In genomic region chr3:89278643-89279042, GRCm38 (mm10) we compare ENCODE assay signal across 9 mouse cellular contexts. TPM values are rescaled to one million over a fixed set of nuclear protein-coding genes. Genes with fewer than 3 reads are reported as not detected.
DNase-seq lines count a peak whose midpoint lies in the region; ATAC-seq and TF ChIP-seq lines count a peak whose summit lies in the region.
"Had no signal": no experiment of that assay in that cellular context is flagged by ENCODE, and none has a peak within 500 bp of the region (broad histone marks: within the 10 kb centered on the region; RNA-seq: fewer than 3 reads in every experiment).

No protein-coding gene starts in this region.

- no peaks in the 10 kb centered on the region for H3K27me3 ChIP-seq in kidney, adult 2 months (replicated peaks; ENCODE audit: control insufficient read depth, insufficient read depth, low read length)
- peaks cover 30% of the 10 kb centered on the region for H3K27me3 ChIP-seq in forebrain, embryonic 11.5 days (ENCODE audit: control insufficient read depth, insufficient read depth, low read length)
- peaks cover 44% of the 10 kb centered on the region for H3K27me3 ChIP-seq in neural tube, embryonic 12.5 days (replicated peaks)

- no peak for TF ChIP-seq POLR2A in kidney, adult 2 months (IDR thresholded peaks at IDR 0.05; ENCODE audit: low read depth, low read length)

- H3K4me2 ChIP-seq in forebrain, embryonic 11.5 days (ENCODE audit: low read depth, low read length, severe bottlenecking): peak overlapping the region; percentile 90
- peak overlapping the region; percentile 90 for H3K4me2 ChIP-seq in neural tube, embryonic 12.5 days (replicated peaks)

- ATAC-seq in forebrain, embryonic 11.5 days (replicated peaks; ENCODE audit: low FRiP score): no peak
- ATAC-seq in neural tube, embryonic 12.5 days (ENCODE audit: low FRiP score, low read depth): no peak

- peak; percentile 25 for DNase-seq in kidney, adult 2 months
- DNase-seq in kidney, adult 9 months: no peak
- no peak for DNase-seq in forebrain, embryonic 11.5 days (ENCODE audit: low spot score)
- DNase-seq in kidney, postnatal 14 days: peak; percentile 20
- no peak for DNase-seq in right cerebral cortex, postnatal 14 days
- DNase-seq in embryo, embryonic 9.5 days (ENCODE audit: extremely low spot score): no peak
- no peak for DNase-seq in urinary bladder, adult 18-20 months (ENCODE audit: low spot score in 2 of 2)

- H3K4me3 ChIP-seq in kidney, adult 2 months (ENCODE audit: insufficient read depth, low read depth, low read length): peak overlapping the region; percentile 82
- H3K4me3 ChIP-seq in forebrain, embryonic 11.5 days (ENCODE audit: low read depth, low read length): peak overlapping the region; percentile 36
- peak overlapping the region; percentile 43 for H3K4me3 ChIP-seq in neural tube, embryonic 12.5 days

- peaks cover 3% of the 10 kb centered on the region; the same call in 1 of the 2 replicates for H3K36me3 ChIP-seq in kidney, adult 2 months (ENCODE audit: control insufficient read depth, insufficient read depth, low read length)
- H3K36me3 ChIP-seq in forebrain, embryonic 11.5 days (ENCODE audit: control insufficient read depth, insufficient read depth, low read length): no peaks in the 10 kb centered on the region
- no peaks in the 10 kb centered on the region for H3K36me3 ChIP-seq in neural tube, embryonic 12.5 days
- H3K36me3 ChIP-seq: G1E had no signal

- H3K9ac ChIP-seq in forebrain, embryonic 11.5 days (ENCODE audit: low read length): no peak overlapping the region; the same call in 1 of the 2 replicates
- peak overlapping the region; percentile 54; the same call in 1 of the 2 replicates for H3K9ac ChIP-seq in neural tube, embryonic 12.5 days

- TF ChIP-seq CTCF in kidney, adult 2 months (conservative IDR thresholded peaks at IDR 0.05; ENCODE audit: insufficient read depth, insufficient read length, low read depth, low read length): no peak

- H3K27ac ChIP-seq in kidney, adult 2 months (ENCODE audit: insufficient read depth, low read depth, low read length): peak overlapping the region; percentile 89
- H3K27ac ChIP-seq in forebrain, embryonic 11.5 days (ENCODE audit: low read depth, low read length): no peak overlapping the region
- H3K27ac ChIP-seq in neural tube, embryonic 12.5 days: no peak overlapping the region

- no peaks in the 10 kb centered on the region for H3K9me3 ChIP-seq in forebrain, embryonic 11.5 days (ENCODE audit: control insufficient read depth, low read length)
- no peaks in the 10 kb centered on the region for H3K9me3 ChIP-seq in neural tube, embryonic 12.5 days
- H3K9me3 ChIP-seq: G1E had no signal

- 12% methylated on average over 8 of the region's 8 CpGs for WGBS in kidney, adult 2 months
- WGBS in forebrain, embryonic 11.5 days: 20% methylated on average over 8 of the region's 8 CpGs
- 11% methylated on average over 8 of the region's 8 CpGs for WGBS in neural tube, embryonic 12.5 days

- peaks cover 18% of the 10 kb centered on the region; the same call in 1 of the 2 replicates for H3K4me1 ChIP-seq in kidney, adult 2 months (ENCODE audit: control insufficient read depth, insufficient read depth, low read length)
- H3K4me1 ChIP-seq in forebrain, embryonic 11.5 days (replicated peaks; ENCODE audit: control insufficient read depth, insufficient read depth, low read length): peaks cover 17% of the 10 kb centered on the region
- H3K4me1 ChIP-seq in neural tube, embryonic 12.5 days: peaks cover 48% of the 10 kb centered on the region

RNA-seq across cellular contexts. Expression of gene Efna1, which starts 2.3 kb away (rescaled TPM):
- polyA plus RNA-seq in kidney, adult 2 months (2012; rRNA removed): 54.1 and 59.2 TPM in 2 replicates
- polyA plus RNA-seq in forebrain, embryonic 11.5 days (2014; fragmentation: Nextera tagmentation; extraction: Ambion mirVana): 10.8 and 11.4 TPM in 2 replicates
- 14.4 and 15.9 TPM in 2 replicates for polyA plus RNA-seq in neural tube, embryonic 12.5 days (2016; fragmentation: Nextera tagmentation; extraction: Ambion mirVana)
- polyA plus RNA-seq: G1E had no signal

RNA-seq across cellular contexts. Expression of gene Slc50a1, which starts 8.3 kb away (rescaled TPM):
- 109 and 110 TPM in 2 replicates for polyA plus RNA-seq in kidney, adult 2 months (2012; rRNA removed)
- 28.4 and 31.8 TPM in 2 replicates for polyA plus RNA-seq in forebrain, embryonic 11.5 days (2014; fragmentation: Nextera tagmentation; extraction: Ambion mirVana)
- 39.0 and 40.2 TPM in 2 replicates for polyA plus RNA-seq in neural tube, embryonic 12.5 days (2016; fragmentation: Nextera tagmentation; extraction: Ambion mirVana)
- polyA plus RNA-seq: G1E had no signal

RNA-seq across cellular contexts. Expression of gene Dpm3, which starts 19.5 kb away (rescaled TPM):
- 431 and 562 TPM in 2 replicates for polyA plus RNA-seq in kidney, adult 2 months (2012; rRNA removed)
- 79.0 and 83.9 TPM in 2 replicates for polyA plus RNA-seq in forebrain, embryonic 11.5 days (2014; fragmentation: Nextera tagmentation; extraction: Ambion mirVana)
- polyA plus RNA-seq in neural tube, embryonic 12.5 days (2016; fragmentation: Nextera tagmentation; extraction: Ambion mirVana): 76.4 and 83.4 TPM in 2 replicates

RNA-seq across cellular contexts. Expression of gene Trim46, which starts 32.5 kb away (rescaled TPM):
- 9.1 and 10.5 TPM in 2 replicates for polyA plus RNA-seq in kidney, adult 2 months (2012; rRNA removed)
- polyA plus RNA-seq in forebrain, embryonic 11.5 days (2014; fragmentation: Nextera tagmentation; extraction: Ambion mirVana): 11.9 and 13.5 TPM in 2 replicates
- 32.4 and 33.5 TPM in 2 replicates for polyA plus RNA-seq in neural tube, embryonic 12.5 days (2016; fragmentation: Nextera tagmentation; extraction: Ambion mirVana)

RNA-seq across cellular contexts. Expression of gene Krtcap2, which starts 32.9 kb away (rescaled TPM):
- polyA plus RNA-seq in kidney, adult 2 months (2012; rRNA removed): 142 and 173 TPM in 2 replicates
- polyA plus RNA-seq in forebrain, embryonic 11.5 days (2014; fragmentation: Nextera tagmentation; extraction: Ambion mirVana): 237 and 252 TPM in 2 replicates
- 232 and 252 TPM in 2 replicates for polyA plus RNA-seq in neural tube, embryonic 12.5 days (2016; fragmentation: Nextera tagmentation; extraction: Ambion mirVana)

Comparison
In these comparisons a context has a peak if more than half of its experiments do, and no peak if none do; other contexts are left out.
1. DNase-seq: peak in kidney, adult 2 months (single experiment) and kidney, postnatal 14 days (single experiment); none in kidney, adult 9 months (single experiment), forebrain, embryonic 11.5 days (single experiment), right cerebral cortex, postnatal 14 days (single experiment), embryo, embryonic 9.5 days (single experiment) and urinary bladder, adult 18-20 months (0 of 2).
2. Peak in every context shown above with its lines, with median percentiles within 50 percentile points of each other: H3K4me3 ChIP-seq.